Mouse (Mus musculus) ovary, adult 10 weeks (tissue): ENCODE results near the gene Tnfrsf19. TPM values are rescaled to one million over a fixed set of nuclear protein-coding genes. Genes with fewer than 3 reads are reported as not detected.

Experiments
- polyA plus RNA-seq: library from polyadenylated mRNA; stranded (reverse); fragments of 350-450 nt; fragmentation: Illumina TruSeq; extraction: RNeasy Lipid Tissue Mini Kit (QIAGEN cat#74804); gene quantifications from one replicate; pipeline ENCODE4 v1.2.3, GENCODE M21; 2014

Gene Tnfrsf19
- 43.6 TPM for polyA plus RNA-seq

GRCm38 (mm10) chr14:61046091-61046681 lies at the start of gene Tnfrsf19:
TSS of gene Tnfrsf19 (minus strand) at chr14:61046490.

Other genes starting within 250 kb of the Tnfrsf19 start
- 20.5 TPM for gene Sacs, start 92.0 kb upstream of the Tnfrsf19 start, polyA plus RNA-seq
- 0.80 TPM for gene Sgcg, start 212.0 kb upstream of the Tnfrsf19 start, polyA plus RNA-seq